Mouse (Mus musculus) forebrain, embryonic 12.5 days (tissue): Measurements from ENCODE around the gene Cdk2ap2. TPM values are rescaled to one million over a fixed set of nuclear protein-coding genes. Genes with fewer than 3 reads are reported as not detected.

Experiments used
- ATAC-seq: fragments of 200-750 bp; cut with Nextera tagmentation; 2 replicates; pipeline ENCODE4 v1.8.0; 2017; ENCODE audit warnings: moderate TSS enrichment; ENCODE audit not compliant: low FRiP score
- H3K27ac ChIP-seq: fragments of 300-500 bp; sonication (generic); 2 replicates; pipeline ENCODE4 v1.5.1; 2016; ENCODE audit warnings: mild to moderate bottlenecking
- H3K27me3 ChIP-seq: fragments of 300-500 bp; sonication (generic); 2 replicates; pipeline ENCODE4 v1.6.1; 2016; ENCODE audit warnings: mild to moderate bottlenecking
- H3K36me3 ChIP-seq: fragments of 300-500 bp; sonication (generic); replicated peaks from 2 replicates; pipeline ENCODE4 v1.6.1; 2016; ENCODE audit warnings: mild to moderate bottlenecking
- H3K4me1 ChIP-seq: fragments of 300-500 bp; sonication (generic); 2 replicates; pipeline ENCODE4 v1.6.1; 2016
- H3K4me2 ChIP-seq: fragments of 300-500 bp; sonication (generic); 2 replicates; pipeline ENCODE4 v1.6.1; 2016; ENCODE audit warnings: mild to moderate bottlenecking, moderate library complexity
- H3K4me3 ChIP-seq: fragments of 300-500 bp; sonication (generic); replicated peaks from 2 replicates; pipeline ENCODE4 v1.5.1; 2016; ENCODE audit warnings: mild to moderate bottlenecking
- H3K9ac ChIP-seq: fragments of 300-500 bp; sonication (generic); 2 replicates; pipeline ENCODE4 v1.6.1; 2016; ENCODE audit warnings: mild to moderate bottlenecking
- H3K9me3 ChIP-seq: fragments of 300-500 bp; sonication (generic); 2 replicates; pipeline ENCODE4 v1.6.1; 2016
- WGBS: fragments of 180-500 bp; shearing (Covaris S2); methylation state at CpG from one replicate; pipeline ENCODE4 v1.1.7; 2016; 5-methylcytosine and 5-hydroxymethylcytosine counted together
- polyA plus RNA-seq: library from polyadenylated mRNA; unstranded; fragments of >200 nt; fragmentation: Nextera tagmentation; extraction: Ambion mirVana; gene quantifications from 2 replicates; pipeline ENCODE4 v1.2.1, GENCODE M21; 2016

Gene Cdk2ap2
- polyA plus RNA-seq, 1 experiment from 2014 or later, result 70.4 TPM

- no peaks in the 10 kb centered on the region for H3K36me3 ChIP-seq
- H3K4me2 ChIP-seq, result no peak overlapping the region
- H3K4me1 ChIP-seq, result no peaks in the 10 kb centered on the region
- no peak overlapping the region for H3K4me3 ChIP-seq
- H3K27ac ChIP-seq, result no peak overlapping the region
- no peak overlapping the region for H3K9ac ChIP-seq
- H3K9me3 ChIP-seq, result no peaks in the 10 kb centered on the region
- no peaks in the 10 kb centered on the region for H3K27me3 ChIP-seq
- no peak for ATAC-seq
- WGBS, result 81% methylated on average over 8 of the region's 8 CpGs
Measured at GRCm38 (mm10) chr19:4070756-4071155, 26.2 kb upstream of the Cdk2ap2 start.

GRCm38 (mm10) chr19:4071406-4071805 is 25.6 kb upstream of the Cdk2ap2 start:
- ATAC-seq, result no peak
- WGBS, result 91% methylated on average over 6 of the region's 6 CpGs
- Histone ChIP-seq H3K27me3 (no peaks in the 10 kb centered on the region), H3K36me3 (no peaks in the 10 kb centered on the region), H3K4me3 (no peak overlapping the region), H3K9ac (no peak overlapping the region), H3K9me3 (no peaks in the 10 kb centered on the region), H3K4me2 (no peak overlapping the region), H3K4me1 (no peaks in the 10 kb centered on the region), H3K27ac (no peak overlapping the region)

GRCm38 (mm10) chr19:4072706-4073424 is 24.1 kb upstream of the Cdk2ap2 start:
- 73% methylated on average over 6 of the region's 6 CpGs for WGBS
- ATAC-seq, result no peak

DNA sequence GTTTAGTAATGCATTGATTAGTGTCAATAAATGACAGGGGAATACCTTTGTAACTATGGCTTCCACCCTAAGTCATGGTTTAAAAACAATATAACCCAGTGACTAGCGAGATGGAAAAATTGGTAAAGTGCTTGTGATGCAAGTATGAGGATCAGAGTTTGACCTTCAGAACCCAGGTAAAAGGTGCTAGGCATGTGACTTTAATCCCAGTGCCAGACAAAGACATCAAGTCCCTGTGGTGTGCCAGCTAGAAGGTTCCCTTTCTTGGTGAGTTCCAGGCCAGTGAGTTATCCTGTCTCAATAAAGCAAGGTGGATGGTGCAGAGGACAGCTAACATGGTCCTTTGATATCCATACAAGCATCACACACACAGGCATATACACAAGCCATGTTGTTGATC is 21.5 kb upstream of the Cdk2ap2 start:
- no peaks in the 10 kb centered on the region for H3K36me3 ChIP-seq
- ATAC-seq, result no peak
- no peak overlapping the region for H3K9ac ChIP-seq
- H3K27me3 ChIP-seq, result no peaks in the 10 kb centered on the region
- WGBS, result 86% methylated on average over 1 of the region's 1 CpGs
- H3K4me1 ChIP-seq, result no peaks in the 10 kb centered on the region
- no peak overlapping the region for H3K4me3 ChIP-seq
- H3K27ac ChIP-seq, result no peak overlapping the region
- H3K9me3 ChIP-seq, result no peaks in the 10 kb centered on the region
- H3K4me2 ChIP-seq, result no peak overlapping the region

More at GRCm38 (mm10) chr19:4072706-4073424, 24.1 kb upstream of the Cdk2ap2 start:
- Histone ChIP-seq H3K9ac (no peak overlapping the region), H3K27me3 (no peaks in the 10 kb centered on the region), H3K4me3 (no peak overlapping the region), H3K27ac (no peak overlapping the region), H3K4me2 (no peak overlapping the region), H3K36me3 (no peaks in the 10 kb centered on the region), H3K9me3 (no peaks in the 10 kb centered on the region), H3K4me1 (no peaks in the 10 kb centered on the region)

DNA sequence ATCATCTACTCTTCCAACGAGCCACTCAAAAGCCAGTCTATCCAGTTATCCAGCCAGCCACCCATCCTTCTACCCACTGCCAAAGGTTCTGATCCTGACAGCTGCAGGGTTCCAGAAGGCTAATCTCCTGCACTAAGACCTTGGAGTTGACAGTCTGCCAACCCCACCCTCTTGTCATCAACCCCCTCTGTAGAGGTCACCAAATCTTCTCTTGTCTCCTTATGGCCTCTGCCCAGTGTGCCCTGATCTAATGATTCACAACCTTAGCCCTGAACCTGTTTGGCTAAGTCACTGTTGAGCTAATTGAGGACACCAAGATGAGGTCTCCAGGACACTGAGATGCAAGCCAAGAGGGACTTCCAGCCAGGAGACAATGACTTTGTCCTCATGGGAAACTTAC is 17.4 kb upstream of the Cdk2ap2 start:
- H3K36me3 ChIP-seq, result no peaks in the 10 kb centered on the region
- no peak overlapping the region for H3K4me3 ChIP-seq
- H3K27ac ChIP-seq, result no peak overlapping the region
- no peak overlapping the region for H3K4me2 ChIP-seq
- H3K9me3 ChIP-seq, result no peaks in the 10 kb centered on the region
- no peak for ATAC-seq
- 77% methylated on average over 1 of the region's 1 CpGs for WGBS
- H3K4me1 ChIP-seq, result no peaks in the 10 kb centered on the region
- no peak overlapping the region for H3K9ac ChIP-seq
- peaks cover 8% of the 10 kb centered on the region; the same call in 1 of the 2 replicates for H3K27me3 ChIP-seq

DNA sequence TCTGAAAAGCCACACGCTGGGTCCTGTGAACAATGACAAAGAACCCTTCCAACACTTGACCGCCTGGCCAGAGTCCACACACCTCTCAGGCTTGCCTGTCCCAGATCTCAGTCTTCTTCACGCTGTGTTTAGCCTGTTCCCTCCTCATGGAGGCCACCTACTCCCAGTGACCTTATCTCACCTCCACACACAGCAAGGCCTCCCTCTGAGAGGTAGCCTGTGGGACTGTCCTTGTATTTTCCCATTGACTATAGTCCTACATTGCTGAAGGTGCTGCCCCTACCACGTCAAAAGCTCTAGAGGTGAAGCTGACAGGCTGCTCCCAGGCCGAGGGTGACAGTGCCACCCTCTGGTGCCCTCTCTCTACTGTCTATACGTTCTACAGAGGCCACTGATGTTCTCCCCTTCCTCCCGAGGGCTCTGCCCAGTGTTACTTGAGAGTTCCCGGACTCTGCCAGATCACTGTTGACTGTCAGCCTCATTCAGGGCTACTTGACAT is 16.4 kb upstream of the Cdk2ap2 start:
- Histone ChIP-seq H3K9me3 (no peaks in the 10 kb centered on the region), H3K4me1 (no peaks in the 10 kb centered on the region), H3K4me3 (no peak overlapping the region), H3K27me3 (peaks cover 8% of the 10 kb centered on the region; the same call in 1 of the 2 replicates), H3K4me2 (no peak overlapping the region), H3K9ac (no peak overlapping the region), H3K27ac (no peak overlapping the region), H3K36me3 (no peaks in the 10 kb centered on the region)
- ATAC-seq, result no peak
- 73% methylated on average over 8 of the region's 8 CpGs for WGBS

DNA sequence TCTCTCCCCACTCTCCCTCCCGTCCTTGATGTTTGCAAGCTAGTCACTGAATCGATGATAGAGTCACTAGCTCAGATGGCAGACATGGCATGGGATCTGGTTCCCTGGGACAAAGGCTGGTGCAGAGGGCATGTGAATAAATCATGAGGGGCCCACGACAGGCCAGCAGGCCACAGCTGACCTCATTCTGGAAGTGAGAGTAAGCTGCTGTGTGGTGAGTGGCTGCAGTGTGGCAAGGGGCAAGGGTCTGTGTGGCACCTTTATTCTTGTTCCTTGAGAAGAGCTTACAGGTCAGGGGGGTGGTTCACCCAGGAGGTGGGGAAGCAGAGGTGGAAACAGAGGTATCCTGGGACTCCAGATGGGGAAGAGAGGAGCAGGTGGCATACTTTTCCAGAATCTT is 15.6 kb upstream of the Cdk2ap2 start, which contains the start of gene Cabp2:
Gene Cabp2, plus strand, starts transcription at position 185 of the 400 bp plus-strand sequence.
- Histone ChIP-seq H3K9me3 (no peaks in the 10 kb centered on the region), H3K9ac (no peak within 1 kb of the TSS), H3K4me3 (no peak within 1 kb of the TSS), H3K27ac (no peak within 1 kb of the TSS), H3K4me2 (no peak within 1 kb of the TSS), H3K27me3 (peaks cover 8% of the 10 kb centered on the region; the same call in 1 of the 2 replicates), H3K36me3 (no peaks in the 10 kb centered on the region), H3K4me1 (no peaks in the 10 kb centered on the region)
- WGBS, result 61% methylated on average over 3 of the region's 3 CpGs
- ATAC-seq, result no peak

DNA sequence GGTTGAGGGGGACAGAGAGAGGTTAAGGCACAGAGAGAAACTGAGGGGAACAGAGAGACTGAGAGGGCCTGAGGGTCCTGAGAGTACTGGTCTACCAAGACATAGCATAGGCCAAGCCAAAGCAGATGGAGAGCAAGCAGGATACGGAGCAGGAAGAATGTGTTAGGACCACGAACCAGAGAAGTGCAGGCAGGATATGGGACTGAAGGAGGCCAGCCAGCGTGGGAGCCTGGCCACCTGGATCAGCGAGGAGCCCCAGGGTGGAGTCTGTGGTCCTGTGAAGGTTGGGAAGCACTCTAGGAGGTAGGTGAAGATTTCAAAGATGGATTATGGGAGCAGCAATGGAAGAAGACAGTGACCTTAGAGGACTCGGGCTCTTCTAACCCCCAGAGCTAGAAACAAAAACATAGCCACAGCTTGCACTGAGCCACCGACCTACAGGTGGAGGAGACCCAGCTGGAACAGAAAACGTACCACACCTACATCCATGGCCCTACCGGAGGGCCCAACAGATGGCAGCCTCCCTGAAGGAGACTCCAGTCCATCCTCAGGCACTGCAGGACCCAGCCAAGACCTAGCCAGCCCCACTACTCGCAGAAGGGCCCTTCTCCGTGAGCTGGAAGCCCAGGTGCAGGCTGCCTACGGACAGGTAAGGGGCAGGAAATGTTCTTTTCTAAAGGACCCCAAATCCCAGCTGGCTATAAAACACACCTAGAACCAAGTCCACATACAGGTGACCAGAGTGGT is 14.6 kb upstream of the Cdk2ap2 start:
- H3K4me1 ChIP-seq, result no peaks in the 10 kb centered on the region
- WGBS, result 87% methylated on average over 11 of the region's 11 CpGs
- H3K27ac ChIP-seq, result no peak overlapping the region
- H3K9ac ChIP-seq, result no peak overlapping the region
- H3K27me3 ChIP-seq, result peaks cover 8% of the 10 kb centered on the region; the same call in 1 of the 2 replicates
- H3K4me2 ChIP-seq, result no peak overlapping the region
- no peak overlapping the region for H3K4me3 ChIP-seq
- no peaks in the 10 kb centered on the region for H3K9me3 ChIP-seq
- ATAC-seq, result no peak
- no peaks in the 10 kb centered on the region for H3K36me3 ChIP-seq

- no peak for ATAC-seq
- Histone ChIP-seq H3K9ac (no peak overlapping the region), H3K4me1 (no peaks in the 10 kb centered on the region), H3K9me3 (no peaks in the 10 kb centered on the region), H3K36me3 (no peaks in the 10 kb centered on the region), H3K27ac (no peak overlapping the region), H3K4me3 (no peak overlapping the region), H3K4me2 (no peak overlapping the region), H3K27me3 (peaks cover 8% of the 10 kb centered on the region; the same call in 1 of the 2 replicates)
- WGBS, result 72% methylated on average over 7 of the region's 7 CpGs
Measured at GRCm38 (mm10) chr19:4083316-4083715, 13.7 kb upstream of the Cdk2ap2 start.

DNA sequence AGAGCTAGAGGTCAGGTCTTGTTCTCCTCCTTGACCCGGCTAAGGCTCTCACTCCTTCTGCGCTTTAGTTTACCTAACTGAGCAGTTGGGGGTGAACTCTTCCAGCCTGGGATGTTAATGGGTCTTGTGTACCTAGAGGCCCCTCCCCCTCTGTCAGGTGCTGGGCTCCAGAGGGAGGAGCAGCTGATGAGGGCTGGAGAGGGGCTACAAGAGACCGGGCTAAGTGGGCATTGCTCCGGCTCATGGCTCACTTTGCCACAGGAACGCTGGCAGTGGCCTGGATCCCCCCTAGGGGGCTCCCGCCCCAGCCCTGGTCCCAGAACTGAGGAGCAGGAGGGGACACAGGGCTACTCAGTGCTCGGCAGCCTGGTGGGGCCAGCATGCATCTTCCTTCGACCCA is 13.2 kb upstream of the Cdk2ap2 start:
- Histone ChIP-seq H3K4me3 (no peak overlapping the region), H3K36me3 (no peaks in the 10 kb centered on the region), H3K4me2 (no peak overlapping the region), H3K27me3 (peaks cover 8% of the 10 kb centered on the region; the same call in 1 of the 2 replicates), H3K27ac (no peak overlapping the region), H3K9ac (no peak overlapping the region), H3K4me1 (no peaks in the 10 kb centered on the region), H3K9me3 (no peaks in the 10 kb centered on the region)
- ATAC-seq, result no peak
- WGBS, result 37% methylated on average over 8 of the region's 8 CpGs

DNA sequence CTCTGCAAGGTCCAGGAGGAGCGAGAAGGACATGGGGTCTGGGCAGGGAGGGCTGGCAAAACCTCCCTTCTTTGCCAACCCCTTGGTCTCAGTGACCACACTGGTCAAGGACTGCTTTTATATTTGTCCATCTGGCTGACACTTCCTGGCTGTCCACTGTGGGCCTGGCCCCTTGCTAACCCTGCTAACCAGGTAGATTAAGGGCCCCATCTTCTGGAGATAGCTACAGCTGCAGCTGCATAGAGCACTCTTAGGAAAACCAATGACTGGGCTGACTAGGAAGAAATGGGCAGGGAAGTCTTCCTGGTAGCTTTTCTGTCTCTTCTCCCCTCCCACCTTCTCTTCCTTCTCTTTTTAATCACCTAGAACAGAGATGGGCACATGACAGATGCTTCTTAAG is 12.0 kb upstream of the Cdk2ap2 start:
- H3K27me3 ChIP-seq, result peaks cover 14% of the 10 kb centered on the region; the same call in 1 of the 2 replicates

DNA sequence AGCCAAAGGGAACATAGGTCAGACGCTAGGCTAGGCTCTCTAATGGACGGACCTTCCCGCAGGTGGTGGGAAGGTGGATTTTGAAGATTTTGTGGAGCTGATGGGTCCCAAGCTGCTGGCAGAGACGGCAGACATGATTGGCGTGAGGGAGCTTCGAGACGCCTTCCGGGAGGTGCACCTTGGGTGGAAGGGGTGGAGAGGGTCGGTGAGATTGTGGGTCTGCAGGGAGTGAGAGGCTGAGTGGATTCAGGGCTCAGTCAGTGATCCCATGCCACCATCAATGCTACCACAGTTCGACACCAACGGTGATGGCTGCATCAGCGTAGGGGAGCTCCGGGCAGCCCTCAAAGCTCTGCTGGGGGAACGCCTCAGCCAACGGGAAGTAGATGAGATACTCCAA is 10.8 kb upstream of the Cdk2ap2 start:
- no peak for ATAC-seq
- Histone ChIP-seq H3K9me3 (no peaks in the 10 kb centered on the region), H3K27ac (no peak overlapping the region), H3K27me3 (peaks cover 18% of the 10 kb centered on the region; the same call in 1 of the 2 replicates), H3K9ac (no peak overlapping the region), H3K4me3 (no peak overlapping the region), H3K4me1 (no peaks in the 10 kb centered on the region), H3K4me2 (no peak overlapping the region), H3K36me3 (no peaks in the 10 kb centered on the region)
- WGBS, result 91% methylated on average over 15 of the region's 15 CpGs

More for the DNA sequence above, 12.0 kb upstream of the Cdk2ap2 start:
- no peak overlapping the region for H3K9ac ChIP-seq
- H3K36me3 ChIP-seq, result no peaks in the 10 kb centered on the region
- no peaks in the 10 kb centered on the region for H3K9me3 ChIP-seq
- no peak overlapping the region for H3K4me2 ChIP-seq
- no peak overlapping the region for H3K4me3 ChIP-seq
- no peaks in the 10 kb centered on the region for H3K4me1 ChIP-seq
- WGBS, result 93% methylated on average over 1 of the region's 1 CpGs
- no peak for ATAC-seq
- H3K27ac ChIP-seq, result no peak overlapping the region
